Mouse (Mus musculus) limb, embryonic 15.5 days (tissue): ENCODE results near the gene Uqcc2. TPM values are rescaled to one million over a fixed set of nuclear protein-coding genes. Genes with fewer than 3 reads are reported as not detected.
A peak's percentile ranks its signal among the peaks of the same experiment; 100 is the strongest.

ENCODE experiments used
- ATAC-seq: fragments of 200-750 bp; cut with Nextera tagmentation; 2 replicates; pipeline ENCODE4 v1.8.0; 2017; ENCODE audit warnings: low read depth, moderate TSS enrichment; ENCODE audit not compliant: insufficient number of reproducible peaks, low FRiP score, low TSS enrichment
- H3K27ac ChIP-seq: fragments of 300-500 bp; sonication (generic); 2 replicates; pipeline ENCODE4 v1.5.1; 2015; ENCODE audit warnings: moderate library complexity, mild to moderate bottlenecking, inconsistent platforms
- H3K27me3 ChIP-seq: fragments of 300-500 bp; sonication (generic); 2 replicates; pipeline ENCODE4 v1.6.1; 2015; ENCODE audit warnings: inconsistent platforms
- H3K36me3 ChIP-seq: fragments of 300-500 bp; sonication (generic); 2 replicates; pipeline ENCODE4 v1.6.1; 2015; ENCODE audit warnings: inconsistent platforms
- H3K4me1 ChIP-seq: fragments of 300-500 bp; sonication (generic); 2 replicates; pipeline ENCODE4 v1.6.1; 2015; ENCODE audit warnings: inconsistent platforms
- H3K4me2 ChIP-seq: fragments of 300-500 bp; sonication (generic); 2 replicates; pipeline ENCODE4 v1.6.1; 2015; ENCODE audit warnings: mild to moderate bottlenecking, inconsistent platforms
- H3K4me3 ChIP-seq: fragments of 300-500 bp; sonication (generic); 2 replicates; pipeline ENCODE4 v1.5.1; 2015; ENCODE audit warnings: mild to moderate bottlenecking, inconsistent platforms
- H3K9ac ChIP-seq: fragments of 300-500 bp; sonication (generic); 2 replicates; pipeline ENCODE4 v1.6.1; 2015; ENCODE audit warnings: inconsistent platforms
- H3K9me3 ChIP-seq: fragments of 300-500 bp; sonication (generic); 2 replicates; pipeline ENCODE4 v1.6.1; 2016; ENCODE audit warnings: inconsistent platforms
- WGBS: fragments of 180-500 bp; shearing (Covaris S2); methylation state at CpG from one replicate; pipeline ENCODE4 v1.1.7; 2015; 5-methylcytosine and 5-hydroxymethylcytosine counted together
- polyA plus RNA-seq: library from polyadenylated mRNA; unstranded; fragments of >200 nt; fragmentation: Nextera tagmentation; extraction: Ambion mirVana; gene quantifications from 2 replicates; pipeline ENCODE4 v1.2.1, GENCODE M21; 2015

The Uqcc2 gene
- polyA plus RNA-seq, 1 experiment from 2014 or later: 276 TPM

GRCm38 (mm10) chr17:27152976-27153723 is 19.4 kb upstream of the Uqcc2 start:
- Histone ChIP-seq H3K9ac (no peak overlapping the region), H3K36me3 (no peaks in the 10 kb centered on the region), H3K9me3 (no peaks in the 10 kb centered on the region), H3K27me3 (no peaks in the 10 kb centered on the region), H3K4me3 (no peak overlapping the region), H3K27ac (peak overlapping the region; percentile 79; the same call in 1 of the 2 replicates), H3K4me1 (peaks cover 55% of the 10 kb centered on the region), H3K4me2 (no peak overlapping the region)
- WGBS: 48% methylated on average over 8 of the region's 8 CpGs
- ATAC-seq: no peak

GRCm38 (mm10) chr17:27151411-27151810 is 17.7 kb upstream of the Uqcc2 start:
- H3K9me3 ChIP-seq: no peaks in the 10 kb centered on the region
- ATAC-seq: no peak
- no peak overlapping the region for H3K9ac ChIP-seq
- no peak overlapping the region for H3K4me2 ChIP-seq
- H3K36me3 ChIP-seq: no peaks in the 10 kb centered on the region
- peaks cover 62% of the 10 kb centered on the region for H3K4me1 ChIP-seq
- H3K27me3 ChIP-seq: no peaks in the 10 kb centered on the region
- 72% methylated on average over 8 of the region's 8 CpGs for WGBS
- no peak overlapping the region for H3K27ac ChIP-seq
- H3K4me3 ChIP-seq: no peak overlapping the region

- no peak overlapping the region for H3K27ac ChIP-seq
- 63% methylated on average over 7 of the region's 7 CpGs for WGBS
- H3K4me3 ChIP-seq: no peak overlapping the region
- no peak overlapping the region for H3K9ac ChIP-seq
- H3K4me2 ChIP-seq: no peak overlapping the region
- no peak for ATAC-seq
- no peaks in the 10 kb centered on the region for H3K36me3 ChIP-seq
- H3K9me3 ChIP-seq: no peaks in the 10 kb centered on the region
- peaks cover 64% of the 10 kb centered on the region for H3K4me1 ChIP-seq
- no peaks in the 10 kb centered on the region for H3K27me3 ChIP-seq
Observed at GRCm38 (mm10) chr17:27150871-27151270, 17.2 kb upstream of the Uqcc2 start.

- Histone ChIP-seq H3K9me3 (no peaks in the 10 kb centered on the region), H3K4me2 (0 out of 2 replicates have a peak overlapping the region, but pooled peaks have one; percentile 14), H3K27ac (no peak overlapping the region), H3K36me3 (no peaks in the 10 kb centered on the region), H3K27me3 (no peaks in the 10 kb centered on the region; the same call in 1 of the 2 replicates), H3K4me1 (peaks cover 52% of the 10 kb centered on the region), H3K9ac (no peak overlapping the region), H3K4me3 (no peak overlapping the region)
- no peak for ATAC-seq
- 6% methylated on average over 8 of the region's 8 CpGs for WGBS
Observed at GRCm38 (mm10) chr17:27146323-27146923, 12.7 kb upstream of the Uqcc2 start.

- no peak for ATAC-seq
- no peaks in the 10 kb centered on the region; the same call in 1 of the 2 replicates for H3K27me3 ChIP-seq
- no peaks in the 10 kb centered on the region for H3K9me3 ChIP-seq
- no peaks in the 10 kb centered on the region for H3K36me3 ChIP-seq
- WGBS: 61% methylated on average over 4 of the region's 4 CpGs
- H3K9ac ChIP-seq: no peak overlapping the region
- no peak overlapping the region for H3K27ac ChIP-seq
- H3K4me1 ChIP-seq: peaks cover 56% of the 10 kb centered on the region
- H3K4me3 ChIP-seq: no peak overlapping the region
- no peak overlapping the region for H3K4me2 ChIP-seq
Observed at GRCm38 (mm10) chr17:27144152-27144551, 10.4 kb upstream of the Uqcc2 start.

- Histone ChIP-seq H3K9me3 (no peaks in the 10 kb centered on the region), H3K4me1 (peaks cover 57% of the 10 kb centered on the region), H3K4me3 (no peak overlapping the region), H3K4me2 (no peak overlapping the region), H3K9ac (no peak overlapping the region), H3K27me3 (no peaks in the 10 kb centered on the region; the same call in 1 of the 2 replicates), H3K36me3 (no peaks in the 10 kb centered on the region), H3K27ac (peak overlapping the region; percentile 74)
- 26% methylated on average over 10 of the region's 10 CpGs for WGBS
- ATAC-seq: peak; percentile 55
Observed at GRCm38 (mm10) chr17:27141971-27142450, 8.3 kb upstream of the Uqcc2 start.

GRCm38 (mm10) chr17:27140262-27140661 is 6.5 kb upstream of the Uqcc2 start:
- Histone ChIP-seq H3K36me3 (no peaks in the 10 kb centered on the region), H3K9ac (no peak overlapping the region), H3K4me1 (peaks cover 44% of the 10 kb centered on the region), H3K9me3 (no peaks in the 10 kb centered on the region), H3K4me3 (no peak overlapping the region), H3K27me3 (no peaks in the 10 kb centered on the region; the same call in 1 of the 2 replicates), H3K27ac (no peak overlapping the region), H3K4me2 (no peak overlapping the region)
- WGBS: 50% methylated on average over 9 of the region's 9 CpGs
- ATAC-seq: no peak

GRCm38 (mm10) chr17:27139304-27139703 is 5.6 kb upstream of the Uqcc2 start:
- Histone ChIP-seq H3K4me3 (no peak overlapping the region), H3K9ac (no peak overlapping the region), H3K36me3 (no peaks in the 10 kb centered on the region), H3K27ac (no peak overlapping the region), H3K27me3 (no peaks in the 10 kb centered on the region), H3K4me2 (no peak overlapping the region), H3K4me1 (peaks cover 50% of the 10 kb centered on the region), H3K9me3 (no peaks in the 10 kb centered on the region)
- ATAC-seq: no peak
- WGBS: 42% methylated on average over 7 of the region's 7 CpGs

GRCm38 (mm10) chr17:27138396-27138795 is 4.7 kb upstream of the Uqcc2 start:
- no peaks in the 10 kb centered on the region for H3K9me3 ChIP-seq
- H3K9ac ChIP-seq: no peak overlapping the region
- 51% methylated on average over 9 of the region's 9 CpGs for WGBS
- H3K36me3 ChIP-seq: no peaks in the 10 kb centered on the region
- no peak for ATAC-seq
- no peaks in the 10 kb centered on the region for H3K27me3 ChIP-seq
- peaks cover 50% of the 10 kb centered on the region for H3K4me1 ChIP-seq
- H3K27ac ChIP-seq: no peak overlapping the region
- no peak overlapping the region for H3K4me3 ChIP-seq
- no peak overlapping the region for H3K4me2 ChIP-seq

GRCm38 (mm10) chr17:27134715-27135114 is 999 bp upstream of the Uqcc2 start:
- Histone ChIP-seq H3K4me2 (no peak overlapping the region), H3K27ac (no peak overlapping the region), H3K36me3 (no peaks in the 10 kb centered on the region), H3K27me3 (no peaks in the 10 kb centered on the region), H3K9ac (no peak overlapping the region), H3K9me3 (no peaks in the 10 kb centered on the region), H3K4me1 (peaks cover 68% of the 10 kb centered on the region), H3K4me3 (no peak overlapping the region)
- WGBS: 33% methylated on average over 3 of the region's 3 CpGs
- ATAC-seq: no peak

- Histone ChIP-seq H3K4me2 (peak overlapping the region; percentile 50), H3K36me3 (no peaks in the 10 kb centered on the region), H3K4me3 (peak overlapping the region; percentile 82), H3K9ac (no peak overlapping the region), H3K9me3 (no peaks in the 10 kb centered on the region), H3K4me1 (peaks cover 68% of the 10 kb centered on the region), H3K27ac (no peak overlapping the region), H3K27me3 (no peaks in the 10 kb centered on the region)
- 38% methylated on average over 9 of the region's 9 CpGs for WGBS
- no peak for ATAC-seq
Observed at GRCm38 (mm10) chr17:27134187-27134586, 471 bp upstream of the Uqcc2 start.

GRCm38 (mm10) chr17:27132238-27132637 is 1.5 kb downstream of the Uqcc2 start:
- WGBS: 84% methylated on average over 10 of the region's 10 CpGs
- H3K4me3 ChIP-seq: no peak overlapping the region
- no peaks in the 10 kb centered on the region for H3K36me3 ChIP-seq
- H3K9me3 ChIP-seq: no peaks in the 10 kb centered on the region
- H3K27ac ChIP-seq: no peak overlapping the region
- no peaks in the 10 kb centered on the region for H3K27me3 ChIP-seq
- 0 out of 2 replicates have a peak overlapping the region, but pooled peaks have one; percentile 3 for H3K4me2 ChIP-seq
- H3K9ac ChIP-seq: no peak overlapping the region
- ATAC-seq: no peak
- H3K4me1 ChIP-seq: peaks cover 59% of the 10 kb centered on the region
